Mouse (Mus musculus) heart, postnatal 0 days (tissue): ENCODE data around the gene Gm5767.

Experiments
- CTCF ChIP-seq: IDR thresholded peaks from 2 replicates; pipeline ENCODE4 v1.5.1; 2016; ENCODE audit warnings: antibody characterized with exemption, control low read depth, low read depth
- EP300 ChIP-seq: IDR thresholded peaks from 2 replicates; pipeline ENCODE4 v1.6.1; 2016; ENCODE audit warnings: antibody characterized with exemption, low read depth

DNA sequence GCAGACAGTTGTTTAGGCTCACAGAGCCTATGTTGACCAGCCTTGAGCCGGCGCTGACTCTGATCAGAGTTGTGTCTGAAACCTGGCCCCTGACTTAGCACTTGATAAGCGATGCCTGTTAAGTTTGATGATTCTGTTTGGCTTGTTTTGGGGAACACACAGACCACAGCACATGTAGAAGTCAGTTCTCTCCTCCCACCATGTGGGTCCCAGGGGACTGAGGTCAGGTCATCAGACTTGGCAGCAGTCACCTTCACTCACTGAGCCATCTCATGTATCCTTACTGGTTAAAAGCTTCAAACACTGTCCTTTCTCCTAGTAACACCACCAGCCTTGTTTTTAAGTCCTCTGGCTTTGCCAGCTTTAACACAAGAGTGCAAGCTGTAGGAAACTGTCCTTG lies 30.6 kb upstream of the Gm5767 start:
- TF ChIP-seq CTCF (no peak), EP300 (no peak)
